Mouse (Mus musculus): Measurements from ENCODE around the gene Exoc1.

Exoc1 gene

DNA sequence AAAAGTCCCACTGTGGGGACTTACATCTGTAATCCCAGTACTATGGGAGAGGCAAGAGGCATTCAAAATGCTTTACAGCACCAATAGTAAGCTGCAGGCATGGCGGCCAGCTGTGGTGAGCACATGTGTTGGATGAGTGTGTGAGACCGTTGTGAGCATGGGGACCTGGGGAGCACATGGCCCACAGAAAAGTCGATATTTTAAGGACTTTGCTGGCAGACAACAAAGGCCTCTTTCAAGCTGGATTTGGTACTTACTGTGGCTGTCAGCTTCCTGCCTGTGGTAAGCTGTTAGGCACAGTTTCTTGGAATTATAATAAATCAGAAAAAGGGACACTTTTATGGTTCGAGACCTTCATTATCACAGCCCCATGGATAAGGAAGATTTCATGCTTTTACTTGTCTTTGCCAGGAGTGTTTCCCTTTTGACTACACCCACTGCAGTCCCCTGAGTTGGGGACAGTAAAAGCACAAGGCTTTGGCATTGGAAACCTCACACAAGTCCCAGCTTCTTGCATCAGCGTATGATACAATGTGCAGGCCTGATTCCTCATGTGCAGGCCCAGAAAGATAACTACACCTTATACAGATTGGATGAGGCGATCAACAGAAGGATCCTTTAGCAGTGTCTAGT is 83.9 kb downstream of the Exoc1 start:
- DNase-seq: no peak

DNA sequence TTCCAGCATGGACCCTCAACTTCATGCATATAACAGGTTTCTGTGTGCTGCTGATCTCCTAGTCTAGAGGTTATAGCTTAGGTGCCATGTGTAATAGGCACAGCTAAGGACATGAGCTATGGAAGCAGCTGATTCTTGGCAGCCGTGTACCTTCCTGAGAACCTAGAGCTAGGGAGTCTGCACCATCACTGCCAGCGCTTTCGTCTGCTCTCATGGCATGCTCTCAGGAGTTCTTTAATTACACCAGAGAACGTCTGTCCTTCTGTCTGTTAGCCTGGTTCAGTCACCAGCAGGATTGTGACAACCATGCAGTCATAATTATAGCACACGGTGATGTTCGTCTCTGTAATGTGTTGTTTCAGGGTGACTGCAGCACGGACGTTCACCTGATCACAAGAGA is 86.2 kb downstream of the Exoc1 start:
- no peak for DNase-seq

DNA sequence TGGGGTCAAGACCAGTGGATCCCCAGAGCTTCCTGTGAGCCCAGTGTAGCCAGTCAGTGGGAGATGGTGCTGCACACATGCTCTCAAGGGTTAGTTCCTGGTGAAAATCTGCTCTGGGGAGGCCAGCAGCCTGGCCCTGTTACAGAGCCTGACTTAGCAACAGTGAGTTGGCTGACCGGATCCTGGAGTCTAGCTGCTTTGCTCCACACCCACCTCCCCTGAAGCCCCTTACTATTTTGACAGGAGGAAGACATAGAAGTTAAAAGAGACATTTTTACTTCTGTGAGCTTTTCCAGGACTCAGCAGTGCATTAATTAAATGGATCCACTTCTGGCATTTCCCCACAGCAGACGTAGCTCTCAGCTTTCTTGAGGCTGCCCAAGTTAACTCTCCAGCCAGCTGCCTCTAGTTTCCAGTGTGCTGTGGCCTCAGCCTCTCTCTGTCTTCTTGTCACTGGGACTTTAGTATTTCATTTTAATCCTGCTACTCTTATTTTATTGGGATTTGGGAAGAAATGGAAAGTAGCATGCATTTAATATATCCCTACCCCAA is 87.2 kb downstream of the Exoc1 start:
- no peak for DNase-seq

- no peak for DNase-seq
Measured at GRCm38 (mm10) chr5:76618750-76619149, 89.6 kb downstream of the Exoc1 start.
